Mouse (Mus musculus): ENCODE data around the gene Ptprr.

DNA sequence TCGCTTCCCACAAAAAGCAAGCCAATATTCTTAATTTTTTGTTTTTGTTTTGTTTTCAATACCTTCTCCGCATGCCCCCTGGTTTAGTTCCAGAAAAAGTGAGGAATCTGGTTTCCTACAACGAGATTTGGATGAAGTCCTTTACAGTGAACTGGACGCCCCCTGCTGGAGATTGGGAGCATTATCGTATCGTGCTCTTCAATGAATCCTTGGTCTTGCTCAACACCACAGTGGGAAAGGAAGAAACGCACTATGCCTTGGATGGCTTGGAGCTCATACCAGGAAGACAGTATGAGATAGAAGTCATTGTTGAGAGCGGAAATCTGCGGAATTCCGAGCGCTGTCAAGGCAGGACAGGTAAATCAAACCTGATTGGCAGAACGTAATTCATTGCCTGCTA, 301.2 kb downstream of the Ptprr start:
- TF ChIP-seq POLR2A (IDR thresholded peaks at IDR 0.05; ENCODE audit: insufficient read depth, low read depth, low read length) (no peak), CTCF (IDR thresholded peaks at IDR 0.05; ENCODE audit: insufficient read depth, low read depth, low read length) (no peak)
